Comparison of ENCODE assay signal across 18 mouse cellular contexts in genomic region chr9:20071291-20071690, GRCm38 (mm10). TPM values are rescaled to one million over a fixed set of nuclear protein-coding genes. Genes with fewer than 3 reads are reported as not detected.
"Had no signal": no experiment of that assay in that cellular context is flagged by ENCODE, and none has a peak within 500 bp of the region (broad histone marks: within the 10 kb centered on the region; RNA-seq: fewer than 3 reads in every experiment).

No protein-coding gene starts in this region.

- H3K36me3 ChIP-seq: midbrain, embryonic 13.5 days; midbrain, embryonic 15.5 days; neural tube, embryonic 12.5 days had no signal

- H3K4me1 ChIP-seq: megakaryocyte, embryonic 14.5 days; midbrain, embryonic 13.5 days; midbrain, embryonic 15.5 days; neural tube, embryonic 12.5 days had no signal

- H3K9ac ChIP-seq: lung, embryonic 14.5 days; midbrain, embryonic 13.5 days; midbrain, embryonic 15.5 days; neural tube, embryonic 12.5 days had no signal

- DNase-seq: lung, adult 18-20 months; lung, embryonic 14.5 days; lung, postnatal 10 days; right cerebral cortex, postnatal 25 days; right cerebral cortex, postnatal 4 days; spleen, adult 18-20 months; thymus, adult 18-20 months; thymus, postnatal 14 days; thymus, postnatal 4 days had no signal

- H3K27ac ChIP-seq: macrophage; midbrain, embryonic 13.5 days; midbrain, embryonic 15.5 days; neural tube, embryonic 12.5 days had no signal

- H3K4me3 ChIP-seq: megakaryocyte, embryonic 14.5 days; midbrain, embryonic 13.5 days; midbrain, embryonic 15.5 days; neural tube, embryonic 12.5 days had no signal

RNA-seq across cellular contexts. Expression of gene Olfr867, which starts 13.9 kb away (rescaled TPM):
- total RNA-seq: megakaryocyte progenitor cell, adult 5-6 weeks; midbrain, postnatal 0 days; monocyte, adult 5-6 weeks; neutrophil, adult 5-6 weeks had no signal

RNA-seq across cellular contexts. Expression of gene Olfr868, which starts 27.1 kb away (rescaled TPM):
- total RNA-seq: megakaryocyte progenitor cell, adult 5-6 weeks; midbrain, postnatal 0 days; monocyte, adult 5-6 weeks; neutrophil, adult 5-6 weeks had no signal

RNA-seq across cellular contexts. Expression of gene Olfr866, which starts 43.5 kb away (rescaled TPM):
- total RNA-seq: megakaryocyte progenitor cell, adult 5-6 weeks; midbrain, postnatal 0 days; monocyte, adult 5-6 weeks; neutrophil, adult 5-6 weeks had no signal

RNA-seq across cellular contexts. Expression of gene Olfr869, which starts 57.5 kb away (rescaled TPM):
- total RNA-seq: megakaryocyte progenitor cell, adult 5-6 weeks; midbrain, postnatal 0 days; monocyte, adult 5-6 weeks; neutrophil, adult 5-6 weeks had no signal
